Mouse (Mus musculus): ENCODE results near the gene Wfdc17. TPM values are rescaled to one million over a fixed set of nuclear protein-coding genes. Genes with fewer than 3 reads are reported as not detected.

The Wfdc17 gene
- total and polyA plus RNA-seq, 3 experiments = not detected

DNA sequence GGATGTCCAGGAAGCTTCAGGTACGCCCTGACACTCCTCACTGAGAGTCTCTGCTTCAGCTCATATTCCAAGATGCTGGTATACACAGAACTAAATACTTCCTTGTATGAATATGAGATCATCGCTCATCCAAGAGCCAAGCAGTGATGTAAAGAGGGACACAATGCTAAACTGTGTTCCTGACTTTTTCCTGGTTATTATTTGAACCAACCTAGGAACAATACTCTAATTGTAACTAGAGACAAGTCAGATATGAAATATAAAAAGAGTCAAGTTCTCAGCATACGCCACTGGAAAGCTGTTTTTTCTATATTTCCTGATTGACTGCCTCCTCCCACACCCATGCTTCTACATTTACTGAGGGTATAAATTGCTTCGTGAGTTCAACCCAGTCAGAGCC is 4.9 kb downstream of the Wfdc17 start, which contains the start of gene Wfdc18:
Gene Wfdc18 (plus strand): TSS at position 301 of the 400 bp plus-strand sequence.
- Histone ChIP-seq H3K27me3 (ENCODE audit: control insufficient read depth in 1 of 2, insufficient read depth in 2 of 2, low read length in 2 of 2) (peaks cover 13 to 51% of the 10 kb centered on the region in 2 experiments), H3K9ac (ENCODE audit: control insufficient read depth, low read depth, low read length, poor library complexity, severe bottlenecking) (no peak within 1 kb of the TSS), H3K79me2 (ENCODE audit: control insufficient read depth, insufficient read depth, low read length, poor library complexity) (no peaks in the 10 kb centered on the region), H3K4me1 (ENCODE audit: control insufficient read depth in 1 of 2, insufficient read depth in 2 of 2, low read length in 2 of 2) (no peaks in the 10 kb centered on the region), H3K27ac (ENCODE audit: control insufficient read depth, low read depth, low read length) (no peak within 1 kb of the TSS), H3K9me3 (replicated peaks; ENCODE audit: insufficient read depth, low read length) (no peaks in the 10 kb centered on the region), H3K36me3 (ENCODE audit: control insufficient read depth in 1 of 2, insufficient read depth in 2 of 2, low read length in 2 of 2) (no peaks in the 10 kb centered on the region), H3K4me3 (ENCODE audit: control insufficient read depth in 1 of 2, insufficient read depth in 1 of 2, low read depth in 2 of 2, low read length in 2 of 2) (no peak within 1 kb of the TSS)
- no peak for DNase-seq (ENCODE audit: low read depth, low spot score)
- TF ChIP-seq TAL1 (IDR thresholded peaks at IDR 0.05; ENCODE audit: low read length) (no peak), HCFC1 (IDR thresholded peaks at IDR 0.05; ENCODE audit: low read depth, low read length) (no peak), UBTF (IDR thresholded peaks at IDR 0.05; ENCODE audit: borderline replicate concordance, insufficient read depth, low read depth, low read length) (no peak), POLR2AphosphoS5 (IDR thresholded peaks at IDR 0.05; ENCODE audit: borderline replicate concordance, low read depth, low read length) (no peak), MAFK (IDR thresholded peaks at IDR 0.05; ENCODE audit: borderline replicate concordance, low read depth, low read length) (no peak), CTCF (IDR thresholded peaks at IDR 0.05 in 2 of 3, conservative IDR thresholded peaks at IDR 0.05 in 1 of 3; ENCODE audit: control insufficient read depth in 1 of 3, insufficient read depth in 1 of 3, low read depth in 2 of 3, low read length in 3 of 3, poor library complexity in 1 of 3, severe bottlenecking in 1 of 3) (no peak), TBP (IDR thresholded peaks at IDR 0.05; ENCODE audit: low read depth, low read length) (no peak), SIN3A (IDR thresholded peaks at IDR 0.05; ENCODE audit: low read length) (no peak)

DNA sequence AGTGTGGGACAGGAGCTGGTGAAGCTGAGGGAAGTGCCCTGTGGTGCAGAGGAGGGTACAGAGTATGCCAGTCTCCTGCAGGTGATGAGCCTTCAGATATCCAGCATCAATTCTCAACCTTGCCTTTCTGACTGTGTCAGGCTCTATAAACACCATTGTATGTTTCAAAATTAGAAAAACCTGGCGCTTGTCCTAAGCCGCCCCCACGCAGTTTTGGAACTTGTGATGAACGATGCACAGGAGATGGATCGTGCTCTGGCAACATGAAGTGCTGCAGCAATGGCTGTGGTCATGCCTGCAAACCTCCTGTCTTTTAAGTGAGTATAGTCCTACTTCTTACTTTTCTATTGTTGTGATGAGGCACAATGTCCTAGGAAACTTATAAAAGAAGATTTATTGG is 5.9 kb downstream of the Wfdc17 start:
- Histone ChIP-seq H3K9ac (ENCODE audit: control insufficient read depth, low read depth, low read length, poor library complexity, severe bottlenecking) (no peak overlapping the region), H3K27me3 (ENCODE audit: control insufficient read depth in 1 of 2, insufficient read depth in 2 of 2, low read length in 2 of 2) (peaks cover 11 to 51% of the 10 kb centered on the region in 2 experiments), H3K79me2 (ENCODE audit: control insufficient read depth, insufficient read depth, low read length, poor library complexity) (no peaks in the 10 kb centered on the region), H3K36me3 (ENCODE audit: control insufficient read depth in 1 of 2, insufficient read depth in 2 of 2, low read length in 2 of 2) (no peaks in the 10 kb centered on the region), H3K9me3 (replicated peaks; ENCODE audit: insufficient read depth, low read length) (no peaks in the 10 kb centered on the region), H3K4me3 (ENCODE audit: control insufficient read depth in 1 of 2, insufficient read depth in 1 of 2, low read depth in 2 of 2, low read length in 2 of 2) (no peak overlapping the region), H3K4me1 (ENCODE audit: control insufficient read depth in 1 of 2, insufficient read depth in 2 of 2, low read length in 2 of 2) (no peaks in the 10 kb centered on the region), H3K27ac (ENCODE audit: control insufficient read depth, low read depth, low read length) (no peak overlapping the region)
- no peak for TF ChIP-seq POLR2AphosphoS2 (IDR thresholded peaks at IDR 0.05; ENCODE audit: low read length)
- TF ChIP-seq GABPA (IDR thresholded peaks at IDR 0.05; ENCODE audit: low read depth, low read length) = no peak
- TF ChIP-seq CTCF (IDR thresholded peaks at IDR 0.05 in 2 of 3, conservative IDR thresholded peaks at IDR 0.05 in 1 of 3; ENCODE audit: control insufficient read depth in 1 of 3, insufficient read depth in 1 of 3, low read depth in 2 of 3, low read length in 3 of 3, poor library complexity in 1 of 3, severe bottlenecking in 1 of 3) = no peak
- no peak for TF ChIP-seq MEF2A (IDR thresholded peaks at IDR 0.05; ENCODE audit: extremely low read depth, insufficient replicate concordance, low read depth, low read length, poor library complexity, severe bottlenecking)
- no peak for TF ChIP-seq USF2 (IDR thresholded peaks at IDR 0.05; ENCODE audit: borderline replicate concordance in 1 of 2, insufficient read depth in 1 of 2, low read depth in 1 of 2, low read length in 2 of 2)
- no peak for TF ChIP-seq ETS1 (IDR thresholded peaks at IDR 0.05; ENCODE audit: low read depth, low read length)
- no peak for TF ChIP-seq SIN3A (IDR thresholded peaks at IDR 0.05; ENCODE audit: low read length)
- TF ChIP-seq UBTF (IDR thresholded peaks at IDR 0.05; ENCODE audit: borderline replicate concordance, insufficient read depth, low read depth, low read length) = no peak
- TF ChIP-seq NRF1 (IDR thresholded peaks at IDR 0.05; ENCODE audit: insufficient read depth, low read depth, low read length, poor library complexity, severe bottlenecking) = no peak
- TF ChIP-seq MXI1 (IDR thresholded peaks at IDR 0.05; ENCODE audit: low read depth, low read length) = no peak
- TF ChIP-seq E2F4 (IDR thresholded peaks at IDR 0.05; ENCODE audit: borderline replicate concordance, low read depth, low read length) = no peak
- no peak for TF ChIP-seq TBP (IDR thresholded peaks at IDR 0.05; ENCODE audit: low read depth, low read length)
- TF ChIP-seq SMC3 (IDR thresholded peaks at IDR 0.05; ENCODE audit: low read depth, low read length) = no peak
- no peak for TF ChIP-seq BHLHE40 (IDR thresholded peaks at IDR 0.05; ENCODE audit: borderline replicate concordance, low read depth, low read length)
- TF ChIP-seq HCFC1 (IDR thresholded peaks at IDR 0.05; ENCODE audit: low read depth, low read length) = no peak
- no peak for TF ChIP-seq USF1 (IDR thresholded peaks at IDR 0.05; ENCODE audit: low read depth, low read length)
- DNase-seq (ENCODE audit: low read depth, low spot score) = no peak
